Mouse (Mus musculus): ENCODE results near the gene Leng9. TPM values are rescaled to one million over a fixed set of nuclear protein-coding genes. Genes with fewer than 3 reads are reported as not detected.

Leng9 gene
- polyA plus RNA-seq, 1 experiment from 2014 or later: 1.8 TPM

DNA sequence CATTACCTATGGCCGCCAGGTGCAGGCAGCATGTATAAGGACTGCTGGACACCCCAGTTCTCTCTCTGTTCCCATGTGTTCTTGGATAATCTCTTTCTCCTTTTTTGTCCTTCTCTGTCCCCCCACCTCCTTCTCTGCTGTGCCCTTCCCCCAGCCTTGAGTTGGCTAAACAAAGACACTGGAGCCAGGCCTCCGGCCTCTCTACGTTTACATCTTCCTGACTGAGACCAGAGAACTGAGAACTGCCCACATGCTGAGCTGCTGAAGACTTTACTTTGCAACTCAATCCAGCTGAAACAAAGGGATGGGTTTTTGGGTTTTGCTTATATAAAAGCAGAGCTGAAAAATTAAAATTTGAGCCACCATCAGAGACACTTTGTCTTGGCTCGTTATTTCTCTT lies 4.8 kb upstream of the Leng9 start:
- DNase-seq (ENCODE audit: low spot score) (no peak), ATAC-seq (replicated peaks; ENCODE audit: low FRiP score) (no peak)
- Histone ChIP-seq H3K9me3 (ENCODE audit: control insufficient read depth, low read length) (no peaks in the 10 kb centered on the region), H3K27me3 (replicated peaks; ENCODE audit: control insufficient read depth, insufficient read depth, low read length) (peaks cover 7% of the 10 kb centered on the region), H3K4me3 (ENCODE audit: low read depth, low read length) (no peak overlapping the region), H3K27ac (ENCODE audit: low read depth, low read length) (no peak overlapping the region), H3K4me1 (replicated peaks; ENCODE audit: control insufficient read depth, insufficient read depth, low read length) (peaks cover 5% of the 10 kb centered on the region; the same call in 1 of the 2 replicates), H3K36me3 (ENCODE audit: control insufficient read depth, insufficient read depth, low read length) (no peaks in the 10 kb centered on the region), H3K9ac (ENCODE audit: low read depth, low read length) (no peak overlapping the region), H3K4me2 (no peak overlapping the region)
- WGBS: 60% methylated on average over 4 of the region's 4 CpGs

DNA sequence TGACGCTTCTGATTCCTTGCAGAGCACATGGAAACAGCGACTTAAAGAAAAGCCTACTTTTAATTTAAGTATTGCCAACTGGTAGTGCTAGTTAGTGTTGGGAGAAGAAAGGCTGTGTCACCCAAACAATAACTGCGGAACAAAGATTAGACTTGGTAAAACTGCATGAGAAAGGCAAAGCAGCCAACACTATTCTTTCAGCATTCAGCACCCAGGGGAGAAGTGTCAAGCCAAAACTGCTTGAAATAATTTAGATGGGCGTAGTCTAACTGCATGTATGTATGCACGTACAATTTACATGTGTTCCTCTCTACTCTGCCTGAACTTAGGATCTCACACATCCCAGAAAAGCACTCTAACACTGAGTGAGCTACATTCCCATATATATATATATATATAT lies 4.2 kb upstream of the Leng9 start:
- peaks cover 7% of the 10 kb centered on the region for H3K27me3 ChIP-seq (replicated peaks; ENCODE audit: control insufficient read depth, insufficient read depth, low read length)
- DNase-seq (ENCODE audit: low spot score): no peak
- no peaks in the 10 kb centered on the region for H3K36me3 ChIP-seq (ENCODE audit: control insufficient read depth, insufficient read depth, low read length)
- peaks cover 5% of the 10 kb centered on the region; the same call in 1 of the 2 replicates for H3K4me1 ChIP-seq (replicated peaks; ENCODE audit: control insufficient read depth, insufficient read depth, low read length)
- no peak overlapping the region for H3K27ac ChIP-seq (ENCODE audit: low read depth, low read length)
- 80% methylated on average over 5 of the region's 5 CpGs for WGBS
- no peaks in the 10 kb centered on the region for H3K9me3 ChIP-seq (ENCODE audit: control insufficient read depth, low read length)
- H3K9ac ChIP-seq (ENCODE audit: low read depth, low read length): no peak overlapping the region
- ATAC-seq (replicated peaks; ENCODE audit: low FRiP score): no peak
- H3K4me2 ChIP-seq: no peak overlapping the region
- no peak overlapping the region for H3K4me3 ChIP-seq (ENCODE audit: low read depth, low read length)

DNA sequence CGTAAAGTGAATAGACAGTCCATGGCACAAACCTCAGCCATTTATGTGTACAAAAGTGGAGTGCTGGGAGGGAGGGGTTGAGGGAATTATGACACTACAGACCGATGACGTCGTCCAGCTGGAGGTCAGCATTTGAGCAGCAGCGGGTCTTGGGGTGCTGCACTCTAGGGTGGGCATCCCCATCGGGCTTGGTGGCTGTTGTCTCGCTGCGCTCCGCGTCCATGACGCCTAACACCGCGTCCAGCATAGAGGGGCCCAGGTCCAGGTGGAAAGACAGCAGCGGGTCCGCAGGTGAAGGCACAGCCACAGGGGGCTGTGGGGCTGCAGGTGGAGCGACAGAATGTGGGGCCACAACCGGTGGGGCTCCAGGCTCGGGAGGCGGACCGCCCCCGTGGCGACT lies 1.1 kb upstream of the Leng9 start:
- peak overlapping the region; percentile 82 for H3K4me3 ChIP-seq (ENCODE audit: low read depth, low read length)
- H3K27me3 ChIP-seq (replicated peaks; ENCODE audit: control insufficient read depth, insufficient read depth, low read length): peaks cover 7% of the 10 kb centered on the region
- peak overlapping the region; percentile 89 for H3K4me2 ChIP-seq
- H3K4me1 ChIP-seq (replicated peaks; ENCODE audit: control insufficient read depth, insufficient read depth, low read length): peaks cover 19% of the 10 kb centered on the region
- no peaks in the 10 kb centered on the region for H3K9me3 ChIP-seq (ENCODE audit: control insufficient read depth, low read length)
- no peak overlapping the region for H3K27ac ChIP-seq (ENCODE audit: low read depth, low read length)
- ATAC-seq (replicated peaks; ENCODE audit: low FRiP score) (no peak), DNase-seq (ENCODE audit: low spot score) (no peak)
- H3K9ac ChIP-seq (ENCODE audit: low read depth, low read length): no peak overlapping the region
- 35% methylated on average over 22 of the region's 22 CpGs for WGBS
- peaks cover 8% of the 10 kb centered on the region for H3K36me3 ChIP-seq (ENCODE audit: control insufficient read depth, insufficient read depth, low read length)

DNA sequence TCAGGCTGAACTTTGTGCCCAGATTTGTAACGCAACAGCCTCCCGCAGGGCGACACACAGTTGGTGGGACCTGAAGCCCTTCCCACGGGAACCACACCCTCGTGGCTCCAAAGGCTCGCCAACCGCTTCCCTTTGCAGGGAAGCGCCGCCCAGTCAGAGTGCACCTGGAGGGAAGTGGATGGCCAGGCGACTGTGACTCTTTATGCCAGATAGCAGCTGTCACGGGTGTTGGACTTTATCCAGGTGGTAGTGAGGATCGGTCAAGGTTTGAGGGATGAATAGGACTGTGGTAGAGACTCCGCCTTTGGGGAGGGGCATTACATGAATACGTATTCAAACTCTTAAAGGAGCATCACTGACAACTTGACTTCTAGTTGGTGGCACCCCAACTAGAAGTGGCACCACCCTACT lies 642 bp upstream of the Leng9 start:
- DNase-seq (ENCODE audit: low spot score): peak; percentile 45
- peak; percentile 20 for ATAC-seq (replicated peaks; ENCODE audit: low FRiP score)
- H3K9ac ChIP-seq (ENCODE audit: low read depth, low read length): no peak overlapping the region; the same call in 1 of the 2 replicates

DNA sequence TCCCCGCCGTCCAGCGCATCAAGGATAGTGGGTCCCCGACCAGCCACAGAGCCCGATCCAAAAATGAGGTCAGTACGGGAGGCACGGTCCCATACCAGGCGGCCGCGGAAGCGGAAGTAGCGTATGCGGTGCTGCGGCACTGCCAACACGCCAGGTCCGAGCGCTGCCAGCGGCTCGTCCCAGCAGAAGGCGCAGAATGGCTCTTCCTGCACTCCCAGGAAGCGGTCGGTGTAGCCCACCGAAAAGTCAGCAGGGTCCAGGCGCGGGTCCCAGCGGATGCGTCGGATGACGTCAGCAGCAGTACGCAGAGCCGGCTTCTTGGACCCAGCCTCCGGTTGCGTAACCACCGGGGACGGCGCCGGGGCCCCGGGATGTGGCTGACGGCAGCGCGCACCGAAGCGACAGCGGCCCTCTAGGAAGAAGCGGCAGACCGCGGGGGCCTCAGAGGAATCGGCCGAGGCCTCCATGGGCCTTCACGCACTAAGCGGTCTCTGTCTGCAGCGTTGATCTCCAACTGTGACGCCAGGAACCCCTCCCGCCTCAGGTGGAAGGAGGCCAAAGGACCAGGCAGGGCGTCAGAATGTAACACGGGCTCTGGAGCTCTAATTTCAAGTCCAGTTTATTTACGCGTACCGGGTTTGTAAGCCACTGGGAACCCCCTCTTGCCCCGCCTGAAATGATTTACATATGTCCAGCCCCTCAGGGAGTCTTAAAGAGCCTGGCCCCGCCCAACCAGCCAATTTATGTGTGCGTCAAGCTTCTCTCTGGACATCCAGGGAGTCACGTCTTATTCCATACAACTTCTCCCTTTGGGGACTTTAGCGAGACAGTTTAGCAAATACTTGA lies 742 bp downstream of the Leng9 start:
- H3K9ac ChIP-seq (ENCODE audit: low read depth, low read length): peak overlapping the region; percentile 83
- H3K4me1 ChIP-seq (replicated peaks; ENCODE audit: control insufficient read depth, insufficient read depth, low read length): peaks cover 19% of the 10 kb centered on the region
- WGBS: under 1% methylated on average over 64 of the region's 64 CpGs

More for the DNA sequence above, 642 bp upstream of the Leng9 start:
- Histone ChIP-seq H3K4me3 (ENCODE audit: low read depth, low read length) (peak overlapping the region; percentile 82), H3K4me1 (replicated peaks; ENCODE audit: control insufficient read depth, insufficient read depth, low read length) (peaks cover 19% of the 10 kb centered on the region), H3K4me2 (peak overlapping the region; percentile 89), H3K36me3 (ENCODE audit: control insufficient read depth, insufficient read depth, low read length) (peaks cover 12% of the 10 kb centered on the region), H3K27me3 (replicated peaks; ENCODE audit: control insufficient read depth, insufficient read depth, low read length) (peaks cover 7% of the 10 kb centered on the region), H3K27ac (ENCODE audit: low read depth, low read length) (no peak overlapping the region), H3K9me3 (ENCODE audit: control insufficient read depth, low read length) (no peaks in the 10 kb centered on the region)
- WGBS: 13% methylated on average over 14 of the region's 14 CpGs

DNA sequence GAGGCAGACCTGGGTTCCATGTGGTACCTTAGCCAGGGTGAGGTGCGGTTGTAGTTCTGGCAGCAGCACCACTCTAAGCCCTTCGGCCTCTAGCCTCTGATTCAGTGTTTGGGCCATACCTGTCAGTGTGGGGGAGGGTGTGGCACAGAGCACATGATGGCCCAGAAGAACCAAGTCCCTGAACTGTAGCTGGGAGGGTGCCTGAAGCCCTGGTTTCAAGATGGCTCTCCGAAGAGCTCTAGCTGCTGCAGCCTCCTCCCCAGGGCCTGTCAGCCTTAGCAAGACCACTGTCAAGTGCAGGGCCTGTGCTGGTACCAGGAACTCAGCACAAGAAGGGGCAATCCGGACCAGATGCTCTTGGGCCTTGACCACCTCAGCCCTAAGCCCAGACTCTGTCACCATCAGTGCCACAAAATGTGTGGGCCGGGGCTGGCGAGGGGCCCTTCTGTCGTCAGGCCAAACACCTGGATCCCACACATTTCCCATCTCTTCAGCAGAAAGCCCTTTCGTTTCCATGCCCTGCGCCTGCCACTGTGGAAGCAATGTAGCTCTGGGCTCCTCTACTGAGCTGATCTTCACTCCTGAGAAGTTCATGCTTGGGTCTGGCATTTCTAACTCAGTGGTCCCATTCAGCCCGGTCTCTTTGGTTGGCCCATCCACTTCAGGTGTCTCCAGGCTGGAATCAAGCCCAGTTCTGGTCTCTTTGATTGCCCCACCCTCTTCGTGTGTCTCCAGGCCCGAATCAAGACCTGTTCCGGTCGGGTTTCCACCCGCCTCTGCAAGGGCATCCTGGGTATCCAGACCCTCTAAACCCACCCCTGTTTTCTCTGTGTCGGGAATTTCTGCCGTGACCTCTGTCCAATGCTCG lies 1.6 kb downstream of the Leng9 start:
- H3K4me2 ChIP-seq: peak overlapping the region; percentile 89
- peak; percentile 18 for ATAC-seq (replicated peaks; ENCODE audit: low FRiP score)
- 30% methylated on average over 18 of the region's 18 CpGs for WGBS
- H3K9ac ChIP-seq (ENCODE audit: low read depth, low read length): peak overlapping the region; percentile 83
- DNase-seq (ENCODE audit: low spot score): peak; percentile 35
- H3K27ac ChIP-seq (ENCODE audit: low read depth, low read length): peak overlapping the region; percentile 94
- H3K27me3 ChIP-seq (replicated peaks; ENCODE audit: control insufficient read depth, insufficient read depth, low read length): peaks cover 7% of the 10 kb centered on the region
- peaks cover 34% of the 10 kb centered on the region for H3K36me3 ChIP-seq (ENCODE audit: control insufficient read depth, insufficient read depth, low read length)
- peak overlapping the region; percentile 82 for H3K4me3 ChIP-seq (ENCODE audit: low read depth, low read length)
- H3K9me3 ChIP-seq (ENCODE audit: control insufficient read depth, low read length): no peaks in the 10 kb centered on the region
- H3K4me1 ChIP-seq (replicated peaks; ENCODE audit: control insufficient read depth, insufficient read depth, low read length): peaks cover 19% of the 10 kb centered on the region

More for the DNA sequence above, 742 bp downstream of the Leng9 start:
- Histone ChIP-seq H3K4me3 (ENCODE audit: low read depth, low read length) (peak overlapping the region; percentile 82), H3K4me2 (peak overlapping the region; percentile 89), H3K36me3 (ENCODE audit: control insufficient read depth, insufficient read depth, low read length) (peaks cover 25% of the 10 kb centered on the region), H3K9me3 (ENCODE audit: control insufficient read depth, low read length) (no peaks in the 10 kb centered on the region), H3K27me3 (replicated peaks; ENCODE audit: control insufficient read depth, insufficient read depth, low read length) (peaks cover 7% of the 10 kb centered on the region), H3K27ac (ENCODE audit: low read depth, low read length) (peak overlapping the region; percentile 94)
- ATAC-seq (replicated peaks; ENCODE audit: low FRiP score): peak; percentile 74
- DNase-seq (ENCODE audit: low spot score): peak; percentile 81

DNA sequence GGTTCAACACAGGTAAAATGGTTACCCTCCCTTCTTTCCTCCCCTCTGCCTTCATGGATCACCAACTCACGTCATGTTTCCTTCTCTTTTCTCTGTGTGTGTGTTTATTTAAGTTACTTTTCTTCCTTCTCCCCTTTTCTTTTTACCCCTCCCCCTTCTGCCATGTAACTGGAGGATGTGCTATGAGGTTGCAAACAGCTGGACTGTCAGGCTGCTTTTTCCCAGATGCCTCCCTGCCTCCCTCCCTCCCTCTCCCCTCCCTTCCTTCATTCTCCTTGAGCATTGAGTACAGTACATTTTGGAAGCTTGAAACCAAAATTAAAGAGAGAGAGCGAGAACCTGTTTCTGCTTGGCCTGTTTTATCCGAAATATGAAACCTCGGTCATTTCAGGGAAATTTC lies 2.3 kb downstream of the Leng9 start:
- no peak for DNase-seq (ENCODE audit: low spot score)
- H3K9ac ChIP-seq (ENCODE audit: low read depth, low read length): no peak overlapping the region
- peaks cover 41% of the 10 kb centered on the region for H3K36me3 ChIP-seq (ENCODE audit: control insufficient read depth, insufficient read depth, low read length)
- no peak overlapping the region for H3K4me3 ChIP-seq (ENCODE audit: low read depth, low read length)
- no peak overlapping the region for H3K27ac ChIP-seq (ENCODE audit: low read depth, low read length)
- H3K9me3 ChIP-seq (ENCODE audit: control insufficient read depth, low read length): no peaks in the 10 kb centered on the region
- 79% methylated on average over 4 of the region's 4 CpGs for WGBS
- ATAC-seq (replicated peaks; ENCODE audit: low FRiP score): no peak
- peaks cover 19% of the 10 kb centered on the region for H3K4me1 ChIP-seq (replicated peaks; ENCODE audit: control insufficient read depth, insufficient read depth, low read length)
- H3K4me2 ChIP-seq: no peak overlapping the region
- H3K27me3 ChIP-seq (replicated peaks; ENCODE audit: control insufficient read depth, insufficient read depth, low read length): peaks cover 7% of the 10 kb centered on the region

DNA sequence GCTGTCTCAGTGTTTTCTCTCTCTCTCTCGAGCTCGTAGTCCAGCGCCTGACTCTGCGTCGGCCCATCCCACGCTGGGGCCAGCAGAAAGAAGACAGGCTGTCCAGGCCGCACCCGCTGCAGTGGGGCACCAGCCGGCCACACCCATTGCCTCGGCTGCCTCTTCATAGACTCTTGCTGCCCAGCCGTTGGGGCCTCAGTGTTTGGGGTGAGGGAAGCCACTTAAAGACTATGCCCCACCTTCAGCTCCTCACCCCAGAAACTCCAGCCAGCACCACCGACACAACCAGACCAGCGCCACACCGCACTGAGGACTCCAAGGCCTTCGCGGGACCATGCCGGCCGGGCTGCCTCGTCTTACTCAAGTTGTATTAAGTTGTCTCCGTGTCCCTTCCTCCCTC lies 2.8 kb downstream of the Leng9 start:
- H3K4me3 ChIP-seq (ENCODE audit: low read depth, low read length): no peak overlapping the region
- H3K9me3 ChIP-seq (ENCODE audit: control insufficient read depth, low read length): no peaks in the 10 kb centered on the region
- no peak for DNase-seq (ENCODE audit: low spot score)
- H3K36me3 ChIP-seq (ENCODE audit: control insufficient read depth, insufficient read depth, low read length): peaks cover 46% of the 10 kb centered on the region
- H3K4me2 ChIP-seq: no peak overlapping the region
- ATAC-seq (replicated peaks; ENCODE audit: low FRiP score): no peak
- peaks cover 19% of the 10 kb centered on the region for H3K4me1 ChIP-seq (replicated peaks; ENCODE audit: control insufficient read depth, insufficient read depth, low read length)
- peaks cover 7% of the 10 kb centered on the region for H3K27me3 ChIP-seq (replicated peaks; ENCODE audit: control insufficient read depth, insufficient read depth, low read length)
- H3K9ac ChIP-seq (ENCODE audit: low read depth, low read length): no peak overlapping the region
- 85% methylated on average over 20 of the region's 20 CpGs for WGBS
- H3K27ac ChIP-seq (ENCODE audit: low read depth, low read length): no peak overlapping the region
